Mouse (Mus musculus) CD4-positive helper T cell, adult 2 months (primary cell): Measurements from ENCODE around the gene Krtap4-1.

Experiments
- DNase-seq: peaks from one replicate; pipeline ENCODE4 v3.0.0-alpha.2; 2012; ENCODE audit warnings: low read depth, missing footprints, low spot score

The Krtap4-1 gene

GRCm38 (mm10) chr11:99585096-99585495, 42.9 kb downstream of the Krtap4-1 start:
- no peak for DNase-seq

GRCm38 (mm10) chr11:99583245-99583704, 44.8 kb downstream of the Krtap4-1 start, which contains the start of gene Krtap1-4:
Krtap1-4 (minus strand) TSS chr11:99583654.
- no peak for DNase-seq

- no peak for DNase-seq
Observed at GRCm38 (mm10) chr11:99581564-99581963, 46.5 kb downstream of the Krtap4-1 start.

- DNase-seq: no peak
Observed at GRCm38 (mm10) chr11:99581051-99581450, 47.0 kb downstream of the Krtap4-1 start.

- DNase-seq: no peak
Observed at GRCm38 (mm10) chr11:99580636-99581035, 47.4 kb downstream of the Krtap4-1 start, which contains the start of gene Krtap1-5. Krtap1-5 (minus strand) TSS chr11:99581016.
